Mouse (Mus musculus) kidney, embryonic 14.5 days (tissue): Measurements from ENCODE around the gene Cep350. TPM values are rescaled to one million over a fixed set of nuclear protein-coding genes. Genes with fewer than 3 reads are reported as not detected.

Experiments
- ATAC-seq: fragments of 200-750 bp; cut with Nextera tagmentation; 2 replicates; pipeline ENCODE4 v1.8.0; 2017; ENCODE audit warnings: moderate number of reproducible peaks, mild to moderate bottlenecking, moderate TSS enrichment, moderate library complexity; ENCODE audit not compliant: low FRiP score, low TSS enrichment
- H3K27ac ChIP-seq: fragments of 300-500 bp; sonication (generic); 2 replicates; pipeline ENCODE4 v1.5.1; 2014; ENCODE audit warnings: low read depth, mild to moderate bottlenecking, low read length, moderate library complexity, mixed read lengths
- H3K27me3 ChIP-seq: fragments of 300-500 bp; sonication (generic); 2 replicates; pipeline ENCODE4 v1.6.1; 2014; ENCODE audit warnings: mild to moderate bottlenecking, low read length; ENCODE audit not compliant: control insufficient read depth, insufficient read depth
- H3K36me3 ChIP-seq: fragments of 300-500 bp; sonication (generic); 2 replicates; pipeline ENCODE4 v1.6.1; 2014; ENCODE audit warnings: low read length, mixed read lengths; ENCODE audit not compliant: control insufficient read depth, insufficient read depth
- H3K4me1 ChIP-seq: fragments of 300-500 bp; sonication (generic); 2 replicates; pipeline ENCODE4 v1.6.1; 2014; ENCODE audit warnings: low read length, mixed read lengths; ENCODE audit not compliant: control insufficient read depth, insufficient read depth
- H3K4me2 ChIP-seq: fragments of 300-500 bp; sonication (generic); replicated peaks from 2 replicates; pipeline ENCODE4 v1.6.1; 2014; ENCODE audit warnings: low read depth, mild to moderate bottlenecking, low read length
- H3K4me3 ChIP-seq: fragments of 300-500 bp; sonication (generic); 2 replicates; pipeline ENCODE4 v1.5.1; 2014; ENCODE audit warnings: mild to moderate bottlenecking, low read length
- H3K9ac ChIP-seq: fragments of 300-500 bp; sonication (generic); 2 replicates; pipeline ENCODE4 v1.6.1; 2014; ENCODE audit warnings: low read depth, mild to moderate bottlenecking, low read length, moderate library complexity
- H3K9me3 ChIP-seq: fragments of 300-500 bp; sonication (generic); 2 replicates; pipeline ENCODE4 v1.6.1; 2016; ENCODE audit warnings: low read length; ENCODE audit not compliant: control insufficient read depth
- WGBS: fragments of 180-500 bp; shearing (Covaris S2); extraction: QIAGEN DNeasy Blood & Tissue Kit; methylation state at CpG from one replicate; pipeline ENCODE4 v1.1.7; 2014; 5-methylcytosine and 5-hydroxymethylcytosine counted together
- polyA plus RNA-seq: library from polyadenylated mRNA; unstranded; fragments of >200 nt; fragmentation: Nextera tagmentation; extraction: Ambion mirVana; gene quantifications from 2 replicates; pipeline ENCODE4 v1.2.1, GENCODE M21; 2014

The Cep350 gene
- polyA plus RNA-seq: 9.2 and 16.3 TPM in 2 replicates

- H3K9ac ChIP-seq: peak within 1 kb of the TSS; percentile 97
- under 1% methylated on average over 45 of the region's 57 CpGs for WGBS
- peaks cover 5% of the 10 kb centered on the region; the same call in 1 of the 2 replicates for H3K4me1 ChIP-seq
- no peaks in the 10 kb centered on the region for H3K27me3 ChIP-seq
- peak within 1 kb of the TSS; percentile 86 for H3K27ac ChIP-seq
- peak; percentile 99 for ATAC-seq
- peak within 1 kb of the TSS; percentile 65 for H3K4me2 ChIP-seq
- H3K4me3 ChIP-seq: peak within 1 kb of the TSS; percentile 89
- no peaks in the 10 kb centered on the region for H3K36me3 ChIP-seq
- H3K9me3 ChIP-seq: no peaks in the 10 kb centered on the region
These were observed at the start of gene Cep350 for GRCm38 (mm10) chr1:155973068-155973718. Gene Cep350, minus strand, starts transcription at chr1:155973255.

DNA sequence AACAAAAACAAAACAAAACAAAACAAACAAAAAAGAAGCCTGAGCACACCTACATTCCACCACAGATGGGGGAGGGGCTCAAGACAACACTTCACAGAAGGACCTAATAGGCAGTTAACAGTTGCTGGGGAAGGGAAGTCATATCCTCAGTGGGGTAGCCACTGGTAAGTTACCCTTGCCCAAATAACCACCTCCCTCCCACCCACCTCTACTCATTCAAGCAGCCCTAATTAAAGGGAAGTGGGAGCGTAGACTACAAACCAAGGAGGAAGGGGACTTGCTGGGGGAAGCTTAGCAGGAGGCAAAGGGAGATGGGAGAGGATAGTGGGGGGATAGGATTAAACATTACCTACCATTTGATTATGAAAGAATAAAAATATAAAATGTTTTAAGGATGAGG lies 47.3 kb upstream of the Cep350 start:
- no peak overlapping the region for H3K27ac ChIP-seq
- no peaks in the 10 kb centered on the region for H3K9me3 ChIP-seq
- H3K9ac ChIP-seq: no peak overlapping the region
- no peaks in the 10 kb centered on the region for H3K27me3 ChIP-seq
- H3K4me3 ChIP-seq: no peak overlapping the region
- H3K4me1 ChIP-seq: no peaks in the 10 kb centered on the region
- 78% methylated on average over 1 of the region's 1 CpGs for WGBS
- peaks cover 57% of the 10 kb centered on the region for H3K36me3 ChIP-seq
- H3K4me2 ChIP-seq: no peak overlapping the region
- ATAC-seq: no peak

DNA sequence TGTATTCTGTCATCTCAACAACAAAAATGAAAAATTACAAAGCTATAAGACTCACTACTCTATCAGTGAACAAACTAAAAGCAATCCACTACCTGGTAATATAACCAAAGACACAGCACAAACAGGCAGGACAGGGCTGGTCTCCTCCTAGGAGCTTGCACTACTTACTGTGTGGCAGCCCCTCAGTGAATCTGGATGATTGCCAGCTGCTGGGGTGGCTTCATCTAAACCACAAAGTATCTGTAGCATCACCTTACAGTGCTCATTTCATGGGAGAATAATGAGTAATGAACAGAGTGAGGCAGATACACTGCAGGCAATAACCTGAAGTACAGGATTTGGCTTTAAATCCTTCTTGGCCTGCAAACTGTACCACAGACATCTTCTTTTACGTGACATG lies 46.7 kb upstream of the Cep350 start:
- Histone ChIP-seq H3K4me3 (no peak overlapping the region), H3K9ac (no peak overlapping the region), H3K4me2 (no peak overlapping the region), H3K4me1 (no peaks in the 10 kb centered on the region), H3K27ac (no peak overlapping the region), H3K27me3 (no peaks in the 10 kb centered on the region), H3K36me3 (peaks cover 58% of the 10 kb centered on the region), H3K9me3 (no peaks in the 10 kb centered on the region)
- no peak for ATAC-seq
- 88% methylated on average over 1 of the region's 1 CpGs for WGBS

DNA sequence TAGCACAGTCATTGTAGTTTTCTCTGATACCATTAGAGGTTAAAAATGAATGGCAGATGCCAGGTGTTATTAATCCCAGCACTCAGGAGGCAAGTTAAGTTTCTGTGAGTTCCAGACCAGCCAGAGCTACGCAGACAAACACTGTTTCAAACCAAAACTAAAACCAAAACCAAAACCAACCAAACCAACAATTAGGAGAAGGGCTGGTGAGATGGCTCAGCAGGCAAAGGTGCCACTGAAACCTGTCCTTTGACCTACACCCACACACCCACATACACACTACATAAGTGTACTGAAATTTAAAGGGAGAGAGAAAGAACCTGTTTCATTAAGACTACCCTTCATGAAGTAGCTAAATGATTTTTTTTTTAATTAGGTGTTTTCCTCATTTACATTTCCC lies 35.9 kb upstream of the Cep350 start:
- Histone ChIP-seq H3K27me3 (no peaks in the 10 kb centered on the region), H3K9me3 (no peaks in the 10 kb centered on the region), H3K4me1 (no peaks in the 10 kb centered on the region), H3K9ac (no peak overlapping the region), H3K4me2 (no peak overlapping the region), H3K27ac (no peak overlapping the region), H3K36me3 (peaks cover 46% of the 10 kb centered on the region), H3K4me3 (no peak overlapping the region)
- 86% methylated on average over 1 of the region's 1 CpGs for WGBS
- ATAC-seq: no peak

- no peak for ATAC-seq
- H3K27me3 ChIP-seq: no peaks in the 10 kb centered on the region
- H3K9ac ChIP-seq: no peak overlapping the region
- 94% methylated on average over 11 of the region's 11 CpGs for WGBS
- H3K4me3 ChIP-seq: no peak overlapping the region
- no peaks in the 10 kb centered on the region for H3K4me1 ChIP-seq
- H3K9me3 ChIP-seq: no peaks in the 10 kb centered on the region
- peaks cover 39% of the 10 kb centered on the region for H3K36me3 ChIP-seq
- H3K27ac ChIP-seq: no peak overlapping the region
- H3K4me2 ChIP-seq: no peak overlapping the region
These were observed 32.9 kb upstream of the Cep350 start for GRCm38 (mm10) chr1:156005906-156006305.

DNA sequence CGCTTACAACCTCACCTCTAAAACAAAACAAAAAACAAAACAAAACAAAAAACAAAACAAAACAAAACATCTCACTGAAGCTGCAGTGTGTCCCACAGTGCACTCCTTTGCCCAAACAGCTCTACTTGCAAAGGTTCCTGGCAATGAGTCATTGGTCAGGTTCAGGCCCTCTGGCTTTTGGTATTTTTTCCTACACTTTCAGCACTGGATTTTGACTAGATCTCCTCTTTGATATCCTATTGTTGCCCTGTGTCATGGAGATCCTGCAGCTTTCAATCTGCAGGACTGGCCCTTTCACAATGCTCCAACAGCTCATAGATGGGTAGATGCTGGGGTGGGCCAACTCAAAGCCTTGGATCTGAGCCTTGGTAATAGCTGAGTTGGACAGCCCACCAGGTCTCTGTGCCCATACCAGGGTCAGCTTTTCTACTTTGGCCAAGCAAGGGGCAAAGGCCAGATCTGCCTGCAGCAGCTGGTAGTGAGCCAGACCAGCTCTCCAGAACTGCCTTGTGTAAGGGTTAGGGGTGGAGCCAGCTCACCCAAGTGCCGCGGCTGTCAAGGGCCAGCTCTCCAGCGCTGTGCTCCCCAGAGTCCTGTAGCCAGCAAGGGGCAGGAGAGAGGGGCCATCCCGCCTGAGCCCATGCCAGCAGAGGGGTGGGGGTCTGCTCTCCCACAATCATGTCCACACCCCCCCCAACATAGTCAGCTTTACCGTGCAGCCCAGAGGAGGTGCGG lies 30.3 kb upstream of the Cep350 start:
- H3K4me2 ChIP-seq: no peak overlapping the region
- ATAC-seq: peak; percentile 32; the same call in 1 of the 2 replicates
- H3K9me3 ChIP-seq: no peaks in the 10 kb centered on the region
- H3K27me3 ChIP-seq: no peaks in the 10 kb centered on the region
- H3K9ac ChIP-seq: no peak overlapping the region
- H3K4me3 ChIP-seq: no peak overlapping the region
- no peaks in the 10 kb centered on the region for H3K4me1 ChIP-seq
- peaks cover 31% of the 10 kb centered on the region for H3K36me3 ChIP-seq
- WGBS: 94% methylated on average over 7 of the region's 7 CpGs
- H3K27ac ChIP-seq: no peak overlapping the region

DNA sequence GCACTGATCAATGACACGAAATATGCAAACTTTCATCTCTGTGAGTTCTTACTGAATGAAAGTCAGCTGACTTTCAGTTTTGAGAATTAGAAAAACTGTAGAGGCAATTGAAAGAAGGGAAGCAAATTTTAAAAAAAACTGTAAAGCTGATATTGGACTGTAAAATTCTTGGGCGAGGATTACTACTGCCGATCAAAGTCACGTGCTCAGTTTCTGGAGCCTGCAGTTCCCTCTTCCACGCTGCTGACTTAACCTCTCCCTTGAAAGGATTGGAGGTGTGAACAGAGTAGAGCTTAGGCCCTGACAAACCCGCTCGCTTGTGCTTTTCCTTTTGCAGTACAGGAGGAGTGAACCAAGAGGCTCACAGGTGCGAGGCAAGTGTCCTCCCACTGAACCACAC lies 29.3 kb upstream of the Cep350 start:
- H3K9ac ChIP-seq: no peak overlapping the region
- no peak overlapping the region for H3K4me3 ChIP-seq
- no peak for ATAC-seq
- H3K4me2 ChIP-seq: no peak overlapping the region
- no peaks in the 10 kb centered on the region for H3K9me3 ChIP-seq
- no peaks in the 10 kb centered on the region for H3K4me1 ChIP-seq
- no peak overlapping the region for H3K27ac ChIP-seq
- H3K27me3 ChIP-seq: no peaks in the 10 kb centered on the region
- WGBS: 89% methylated on average over 8 of the region's 8 CpGs
- peaks cover 25% of the 10 kb centered on the region for H3K36me3 ChIP-seq

- Histone ChIP-seq H3K27ac (no peak overlapping the region), H3K9ac (no peak overlapping the region), H3K36me3 (no peaks in the 10 kb centered on the region), H3K9me3 (no peaks in the 10 kb centered on the region), H3K4me3 (no peak overlapping the region), H3K4me2 (no peak overlapping the region), H3K27me3 (no peaks in the 10 kb centered on the region), H3K4me1 (no peaks in the 10 kb centered on the region)
- no peak for ATAC-seq
- 77% methylated on average over 2 of the region's 2 CpGs for WGBS
These were observed 22.6 kb upstream of the Cep350 start for GRCm38 (mm10) chr1:155995612-155996011.

- H3K4me2 ChIP-seq: no peak overlapping the region
- no peak overlapping the region for H3K4me3 ChIP-seq
- H3K9me3 ChIP-seq: no peaks in the 10 kb centered on the region
- 67% methylated on average over 2 of the region's 2 CpGs for WGBS
- H3K4me1 ChIP-seq: 0 out of 2 replicates have a peak, but pooled peaks cover 3% of the 10 kb centered on the region
- no peak for ATAC-seq
- H3K27me3 ChIP-seq: no peaks in the 10 kb centered on the region
- H3K36me3 ChIP-seq: no peaks in the 10 kb centered on the region
- H3K9ac ChIP-seq: no peak overlapping the region
- H3K27ac ChIP-seq: no peak overlapping the region
These were observed 21.5 kb upstream of the Cep350 start for GRCm38 (mm10) chr1:155994524-155994923.
